Mouse (Mus musculus): ENCODE data around the gene Paox. TPM values are rescaled to one million over a fixed set of nuclear protein-coding genes. Genes with fewer than 3 reads are reported as not detected.

Paox gene
- polyA plus RNA-seq, 1 experiment from 2014 or later, result 8.8 TPM

DNA sequence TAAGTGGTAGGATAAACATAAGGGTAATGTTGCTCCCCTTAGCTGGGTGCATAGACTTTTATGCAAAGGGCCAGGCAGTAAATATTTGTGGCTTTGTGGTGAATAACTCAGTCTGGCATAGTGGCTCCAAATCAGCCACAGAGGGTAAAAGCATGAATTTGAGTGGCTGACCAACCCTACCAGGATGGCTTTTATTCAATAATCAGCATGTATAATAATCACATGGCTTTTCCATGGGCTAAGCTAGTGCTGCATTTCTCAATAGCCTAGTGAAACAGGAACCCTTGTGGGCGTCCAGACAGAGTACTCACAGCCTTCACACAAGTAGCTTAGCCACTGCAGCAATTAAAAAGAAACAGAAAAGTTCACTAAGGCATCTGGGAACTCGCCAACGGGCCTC lies 3.7 kb upstream of the Paox start:
- Histone ChIP-seq H3K9ac (ENCODE audit: low read length) (no peak overlapping the region), H3K4me1 (ENCODE audit: control insufficient read depth, insufficient read depth, low read length) (no peaks in the 10 kb centered on the region), H3K4me3 (ENCODE audit: low read depth, low read length) (no peak overlapping the region), H3K4me2 (ENCODE audit: low read length) (no peak overlapping the region), H3K9me3 (replicated peaks; ENCODE audit: control insufficient read depth, low read length) (no peaks in the 10 kb centered on the region), H3K27me3 (replicated peaks; ENCODE audit: control insufficient read depth, insufficient read depth, low read length) (no peaks in the 10 kb centered on the region), H3K27ac (ENCODE audit: low read depth, low read length) (no peak overlapping the region), H3K36me3 (ENCODE audit: control insufficient read depth, insufficient read depth, low read length) (peaks cover 59% of the 10 kb centered on the region)
- ATAC-seq, result no peak
- WGBS, result 55% methylated on average over 3 of the region's 3 CpGs
- DNase-seq (ENCODE audit: low spot score), result no peak

- peak; percentile 94 for ATAC-seq
- Histone ChIP-seq H3K27ac (ENCODE audit: low read depth, low read length) (peak within 1 kb of the TSS; percentile 66), H3K9ac (ENCODE audit: low read length) (peak within 1 kb of the TSS; percentile 90), H3K4me2 (ENCODE audit: low read length) (peak within 1 kb of the TSS; percentile 96), H3K36me3 (ENCODE audit: control insufficient read depth, insufficient read depth, low read length) (peaks cover 15% of the 10 kb centered on the region), H3K27me3 (replicated peaks; ENCODE audit: control insufficient read depth, insufficient read depth, low read length) (no peaks in the 10 kb centered on the region), H3K4me1 (ENCODE audit: control insufficient read depth, insufficient read depth, low read length) (no peaks in the 10 kb centered on the region), H3K4me3 (ENCODE audit: low read depth, low read length) (peak within 1 kb of the TSS; percentile 76), H3K9me3 (replicated peaks; ENCODE audit: control insufficient read depth, low read length) (no peaks in the 10 kb centered on the region)
- 4% methylated on average over 28 of the region's 28 CpGs for WGBS
- DNase-seq (ENCODE audit: low spot score), result peak; percentile 86
Observed at GRCm38 (mm10) chr7:140116329-140117054, 893 bp downstream of the Paox start, which contains the start of gene Echs1. Echs1 (minus strand) TSS chr7:140116476.

GRCm38 (mm10) chr7:140120484-140120883 lies 4.9 kb downstream of the Paox start:
- DNase-seq (ENCODE audit: low spot score), result no peak
- H3K9me3 ChIP-seq (replicated peaks; ENCODE audit: control insufficient read depth, low read length), result no peaks in the 10 kb centered on the region
- H3K27ac ChIP-seq (ENCODE audit: low read depth, low read length), result no peak overlapping the region
- H3K36me3 ChIP-seq (ENCODE audit: control insufficient read depth, insufficient read depth, low read length), result no peaks in the 10 kb centered on the region
- no peak overlapping the region for H3K4me2 ChIP-seq (ENCODE audit: low read length)
- no peaks in the 10 kb centered on the region for H3K27me3 ChIP-seq (replicated peaks; ENCODE audit: control insufficient read depth, insufficient read depth, low read length)
- no peak overlapping the region for H3K9ac ChIP-seq (ENCODE audit: low read length)
- ATAC-seq, result no peak
- 95% methylated on average over 2 of the region's 2 CpGs for WGBS
- H3K4me3 ChIP-seq (ENCODE audit: low read depth, low read length), result no peak overlapping the region
- H3K4me1 ChIP-seq (ENCODE audit: control insufficient read depth, insufficient read depth, low read length), result no peaks in the 10 kb centered on the region

GRCm38 (mm10) chr7:140121338-140121910 lies 5.8 kb downstream of the Paox start:
- Histone ChIP-seq H3K9me3 (replicated peaks; ENCODE audit: control insufficient read depth, low read length) (no peaks in the 10 kb centered on the region), H3K4me1 (ENCODE audit: control insufficient read depth, insufficient read depth, low read length) (no peaks in the 10 kb centered on the region), H3K36me3 (ENCODE audit: control insufficient read depth, insufficient read depth, low read length) (no peaks in the 10 kb centered on the region), H3K4me2 (ENCODE audit: low read length) (no peak overlapping the region), H3K4me3 (ENCODE audit: low read depth, low read length) (no peak overlapping the region), H3K27ac (ENCODE audit: low read depth, low read length) (no peak overlapping the region), H3K27me3 (replicated peaks; ENCODE audit: control insufficient read depth, insufficient read depth, low read length) (no peaks in the 10 kb centered on the region), H3K9ac (ENCODE audit: low read length) (no peak overlapping the region)
- DNase-seq (ENCODE audit: low spot score), result no peak
- no peak for ATAC-seq
- WGBS, result 68% methylated on average over 12 of the region's 13 CpGs

DNA sequence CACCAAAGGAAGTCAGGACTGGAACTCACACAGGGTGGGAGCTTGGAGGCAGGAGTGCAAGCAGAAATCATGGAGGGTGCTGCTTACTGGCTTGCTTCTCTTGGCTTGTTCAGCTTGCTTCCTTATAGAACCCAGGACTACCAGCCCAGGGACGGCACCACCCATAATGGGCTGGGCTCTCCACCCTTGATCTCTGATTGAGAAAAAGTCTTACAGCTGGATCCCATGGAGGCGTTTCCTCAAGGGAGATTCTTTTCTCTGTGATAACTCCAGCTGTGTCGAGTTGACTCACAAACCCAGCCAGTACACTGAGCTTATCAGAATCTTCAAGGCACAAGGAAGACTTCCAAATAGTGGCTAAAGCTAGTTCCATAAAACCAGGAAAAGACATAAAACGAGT lies 7.2 kb downstream of the Paox start:
- WGBS, result 37% methylated on average over 4 of the region's 4 CpGs
- Histone ChIP-seq H3K4me1 (ENCODE audit: control insufficient read depth, insufficient read depth, low read length) (no peaks in the 10 kb centered on the region), H3K9ac (ENCODE audit: low read length) (no peak overlapping the region), H3K4me3 (ENCODE audit: low read depth, low read length) (no peak overlapping the region), H3K9me3 (replicated peaks; ENCODE audit: control insufficient read depth, low read length) (no peaks in the 10 kb centered on the region), H3K27me3 (replicated peaks; ENCODE audit: control insufficient read depth, insufficient read depth, low read length) (no peaks in the 10 kb centered on the region), H3K36me3 (ENCODE audit: control insufficient read depth, insufficient read depth, low read length) (no peaks in the 10 kb centered on the region), H3K27ac (ENCODE audit: low read depth, low read length) (no peak overlapping the region), H3K4me2 (ENCODE audit: low read length) (no peak overlapping the region)
- ATAC-seq, result no peak
- DNase-seq (ENCODE audit: low spot score), result no peak

GRCm38 (mm10) chr7:140124382-140124781 lies 8.8 kb downstream of the Paox start:
- Histone ChIP-seq H3K27me3 (replicated peaks; ENCODE audit: control insufficient read depth, insufficient read depth, low read length) (no peaks in the 10 kb centered on the region), H3K27ac (ENCODE audit: low read depth, low read length) (no peak overlapping the region), H3K4me1 (ENCODE audit: control insufficient read depth, insufficient read depth, low read length) (no peaks in the 10 kb centered on the region), H3K9ac (ENCODE audit: low read length) (no peak overlapping the region), H3K4me2 (ENCODE audit: low read length) (no peak overlapping the region), H3K36me3 (ENCODE audit: control insufficient read depth, insufficient read depth, low read length) (no peaks in the 10 kb centered on the region), H3K4me3 (ENCODE audit: low read depth, low read length) (no peak overlapping the region), H3K9me3 (replicated peaks; ENCODE audit: control insufficient read depth, low read length) (no peaks in the 10 kb centered on the region)
- no peak for DNase-seq (ENCODE audit: low spot score)
- WGBS, result 86% methylated on average over 1 of the region's 1 CpGs
- ATAC-seq, result no peak

GRCm38 (mm10) chr7:140125278-140126021 lies 9.9 kb downstream of the Paox start:
- H3K9ac ChIP-seq (ENCODE audit: low read length), result peak overlapping the region; percentile 82
- H3K36me3 ChIP-seq (ENCODE audit: control insufficient read depth, insufficient read depth, low read length), result no peaks in the 10 kb centered on the region
- DNase-seq (ENCODE audit: low spot score), result peak; percentile 90
- no peaks in the 10 kb centered on the region for H3K9me3 ChIP-seq (replicated peaks; ENCODE audit: control insufficient read depth, low read length)
- no peaks in the 10 kb centered on the region for H3K27me3 ChIP-seq (replicated peaks; ENCODE audit: control insufficient read depth, insufficient read depth, low read length)
- WGBS, result 2% methylated on average over 40 of the region's 40 CpGs
- peak; percentile 97 for ATAC-seq
- no peak overlapping the region for H3K27ac ChIP-seq (ENCODE audit: low read depth, low read length)
- H3K4me2 ChIP-seq (ENCODE audit: low read length), result peak overlapping the region; percentile 82
- no peaks in the 10 kb centered on the region for H3K4me1 ChIP-seq (ENCODE audit: control insufficient read depth, insufficient read depth, low read length)
- peak overlapping the region; percentile 67 for H3K4me3 ChIP-seq (ENCODE audit: low read depth, low read length)

DNA sequence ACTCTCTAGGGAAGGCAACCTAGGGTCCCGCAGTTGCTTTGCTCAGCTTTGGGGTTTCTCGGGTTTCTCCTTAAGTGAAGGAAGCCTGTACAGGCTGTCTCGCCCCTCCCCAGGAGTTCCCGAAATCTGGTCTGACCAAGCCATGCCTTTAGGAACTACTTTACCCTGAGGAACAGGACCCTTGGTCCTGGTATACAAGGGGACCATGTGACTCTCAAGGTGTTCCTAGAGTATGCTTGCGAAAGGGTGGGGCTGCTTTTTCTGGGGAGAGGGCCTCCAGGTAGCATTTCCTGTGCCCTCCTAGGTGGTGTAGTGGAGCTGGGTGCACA lies 10.4 kb downstream of the Paox start:
- ATAC-seq (no peak; the same call in 1 of the 2 replicates), DNase-seq (ENCODE audit: low spot score) (no peak)
- no peak overlapping the region for H3K27ac ChIP-seq (ENCODE audit: low read depth, low read length)
- no peaks in the 10 kb centered on the region for H3K27me3 ChIP-seq (replicated peaks; ENCODE audit: control insufficient read depth, insufficient read depth, low read length)
- H3K36me3 ChIP-seq (ENCODE audit: control insufficient read depth, insufficient read depth, low read length), result no peaks in the 10 kb centered on the region
- H3K9me3 ChIP-seq (replicated peaks; ENCODE audit: control insufficient read depth, low read length), result no peaks in the 10 kb centered on the region
- no peaks in the 10 kb centered on the region for H3K4me1 ChIP-seq (ENCODE audit: control insufficient read depth, insufficient read depth, low read length)
- H3K4me2 ChIP-seq (ENCODE audit: low read length), result peak overlapping the region; percentile 82
- peak overlapping the region; percentile 67 for H3K4me3 ChIP-seq (ENCODE audit: low read depth, low read length)
- WGBS, result 10% methylated on average over 5 of the region's 5 CpGs
- H3K9ac ChIP-seq (ENCODE audit: low read length), result peak overlapping the region; percentile 82

- Histone ChIP-seq H3K27ac (ENCODE audit: low read depth, low read length) (no peak overlapping the region), H3K27me3 (replicated peaks; ENCODE audit: control insufficient read depth, insufficient read depth, low read length) (no peaks in the 10 kb centered on the region), H3K4me1 (ENCODE audit: control insufficient read depth, insufficient read depth, low read length) (no peaks in the 10 kb centered on the region), H3K36me3 (ENCODE audit: control insufficient read depth, insufficient read depth, low read length) (no peaks in the 10 kb centered on the region), H3K4me2 (ENCODE audit: low read length) (no peak overlapping the region), H3K4me3 (ENCODE audit: low read depth, low read length) (no peak overlapping the region), H3K9ac (ENCODE audit: low read length) (no peak overlapping the region), H3K9me3 (replicated peaks; ENCODE audit: control insufficient read depth, low read length) (no peaks in the 10 kb centered on the region)
- no peak for ATAC-seq
- 89% methylated on average over 3 of the region's 3 CpGs for WGBS
- DNase-seq (ENCODE audit: low spot score), result no peak
Observed at GRCm38 (mm10) chr7:140126934-140127333, 11.3 kb downstream of the Paox start.

Measured in forebrain, embryonic 14.5 days (tissue).